Mouse (Mus musculus): ENCODE measurements around the gene Tm9sf1. TPM values are rescaled to one million over a fixed set of nuclear protein-coding genes. Genes with fewer than 3 reads are reported as not detected.

The Tm9sf1 gene
- 46.8 and 49.6 TPM in 2 replicates for polyA plus RNA-seq (2015; fragmentation: Nextera tagmentation; extraction: Ambion mirVana)

- peak within 1 kb of the TSS; percentile 98 for H3K9ac ChIP-seq (ENCODE audit: low read depth, low read length)
- H3K4me3 ChIP-seq (ENCODE audit: low read depth, low read length) = peak within 1 kb of the TSS; percentile 99
- H3K36me3 ChIP-seq (ENCODE audit: control insufficient read depth, insufficient read depth) = peaks cover 27% of the 10 kb centered on the region
- WGBS (ENCODE audit: insufficient replicate concordance) = under 1% methylated on average over 87 of the region's 89 CpGs
- H3K27me3 ChIP-seq (ENCODE audit: control insufficient read depth, insufficient read depth, low read depth, low read length) = no peaks in the 10 kb centered on the region
- H3K9me3 ChIP-seq (replicated peaks; ENCODE audit: control insufficient read depth, low read length) = no peaks in the 10 kb centered on the region
- peak; percentile 87 for ATAC-seq (ENCODE audit: low read depth)
- H3K4me1 ChIP-seq (ENCODE audit: control insufficient read depth, low read depth, low read length) = peaks cover 28% of the 10 kb centered on the region
- peak within 1 kb of the TSS; percentile 85 for H3K4me2 ChIP-seq (ENCODE audit: low read depth, low read length)
- peak within 1 kb of the TSS; percentile 93 for H3K27ac ChIP-seq (ENCODE audit: low read length)
These were observed at the start of gene Tm9sf1 for GRCm38 (mm10) chr14:55643060-55643907. Gene Tm9sf1 (minus strand): TSS chr14:55643806.

- Histone ChIP-seq H3K4me2 (ENCODE audit: low read depth, low read length) (no peak overlapping the region), H3K27ac (ENCODE audit: low read length) (no peak overlapping the region), H3K9ac (ENCODE audit: low read depth, low read length) (no peak overlapping the region), H3K9me3 (replicated peaks; ENCODE audit: control insufficient read depth, low read length) (no peaks in the 10 kb centered on the region), H3K4me1 (ENCODE audit: control insufficient read depth, low read depth, low read length) (no peaks in the 10 kb centered on the region), H3K27me3 (ENCODE audit: control insufficient read depth, insufficient read depth, low read depth, low read length) (no peaks in the 10 kb centered on the region), H3K36me3 (ENCODE audit: control insufficient read depth, insufficient read depth) (no peaks in the 10 kb centered on the region), H3K4me3 (ENCODE audit: low read depth, low read length) (no peak overlapping the region)
- 68% methylated on average over 10 of the region's 10 CpGs for WGBS (ENCODE audit: insufficient replicate concordance)
- ATAC-seq (ENCODE audit: low read depth) = no peak
These were observed 45.8 kb upstream of the Tm9sf1 start for GRCm38 (mm10) chr14:55689433-55689832.

- peak overlapping the region; percentile 82 for H3K9ac ChIP-seq (ENCODE audit: low read depth, low read length)
- 11% methylated on average over 3 of the region's 3 CpGs for WGBS (ENCODE audit: insufficient replicate concordance)
These were observed 38.5 kb upstream of the Tm9sf1 start for GRCm38 (mm10) chr14:55682118-55682493.

GRCm38 (mm10) chr14:55681160-55682117 is 37.8 kb upstream of the Tm9sf1 start, which contains the start of gene Tinf2:
Gene Tinf2 (minus strand): TSS chr14:55681820.
- H3K36me3 ChIP-seq (ENCODE audit: control insufficient read depth, insufficient read depth) = peaks cover 37% of the 10 kb centered on the region
- under 1% methylated on average over 66 of the region's 66 CpGs for WGBS (ENCODE audit: insufficient replicate concordance)
- ATAC-seq (ENCODE audit: low read depth) = peak; percentile 96
- peak within 1 kb of the TSS; percentile 95 for H3K27ac ChIP-seq (ENCODE audit: low read length)
- H3K4me1 ChIP-seq (ENCODE audit: control insufficient read depth, low read depth, low read length) = peaks cover 13% of the 10 kb centered on the region
- H3K9me3 ChIP-seq (replicated peaks; ENCODE audit: control insufficient read depth, low read length) = no peaks in the 10 kb centered on the region
- H3K4me2 ChIP-seq (ENCODE audit: low read depth, low read length) = peak within 1 kb of the TSS; percentile 83
- no peaks in the 10 kb centered on the region for H3K27me3 ChIP-seq (ENCODE audit: control insufficient read depth, insufficient read depth, low read depth, low read length)
- H3K4me3 ChIP-seq (ENCODE audit: low read depth, low read length) = peak within 1 kb of the TSS; percentile 74
- peak within 1 kb of the TSS; percentile 82 for H3K9ac ChIP-seq (ENCODE audit: low read depth, low read length)

More at GRCm38 (mm10) chr14:55682118-55682493, 38.5 kb upstream of the Tm9sf1 start:
- peak overlapping the region; percentile 95 for H3K27ac ChIP-seq (ENCODE audit: low read length)
- no peaks in the 10 kb centered on the region for H3K27me3 ChIP-seq (ENCODE audit: control insufficient read depth, insufficient read depth, low read depth, low read length)
- H3K4me2 ChIP-seq (ENCODE audit: low read depth, low read length) = peak overlapping the region; percentile 83
- H3K36me3 ChIP-seq (ENCODE audit: control insufficient read depth, insufficient read depth) = peaks cover 30% of the 10 kb centered on the region
- H3K9me3 ChIP-seq (replicated peaks; ENCODE audit: control insufficient read depth, low read length) = no peaks in the 10 kb centered on the region
- H3K4me3 ChIP-seq (ENCODE audit: low read depth, low read length) = peak overlapping the region; percentile 74
- peaks cover 13% of the 10 kb centered on the region for H3K4me1 ChIP-seq (ENCODE audit: control insufficient read depth, low read depth, low read length)
- no peak for ATAC-seq (ENCODE audit: low read depth)

GRCm38 (mm10) chr14:55677615-55678014 is 34.0 kb upstream of the Tm9sf1 start:
- no peak overlapping the region for H3K27ac ChIP-seq (ENCODE audit: low read length)
- ATAC-seq (ENCODE audit: low read depth) = no peak
- peaks cover 18% of the 10 kb centered on the region for H3K4me1 ChIP-seq (ENCODE audit: control insufficient read depth, low read depth, low read length)
- 73% methylated on average over 4 of the region's 4 CpGs for WGBS (ENCODE audit: insufficient replicate concordance)
- H3K4me3 ChIP-seq (ENCODE audit: low read depth, low read length) = no peak overlapping the region
- no peak overlapping the region for H3K9ac ChIP-seq (ENCODE audit: low read depth, low read length)
- no peak overlapping the region for H3K4me2 ChIP-seq (ENCODE audit: low read depth, low read length)
- no peaks in the 10 kb centered on the region for H3K9me3 ChIP-seq (replicated peaks; ENCODE audit: control insufficient read depth, low read length)
- H3K27me3 ChIP-seq (ENCODE audit: control insufficient read depth, insufficient read depth, low read depth, low read length) = no peaks in the 10 kb centered on the region
- H3K36me3 ChIP-seq (ENCODE audit: control insufficient read depth, insufficient read depth) = peaks cover 48% of the 10 kb centered on the region

DNA sequence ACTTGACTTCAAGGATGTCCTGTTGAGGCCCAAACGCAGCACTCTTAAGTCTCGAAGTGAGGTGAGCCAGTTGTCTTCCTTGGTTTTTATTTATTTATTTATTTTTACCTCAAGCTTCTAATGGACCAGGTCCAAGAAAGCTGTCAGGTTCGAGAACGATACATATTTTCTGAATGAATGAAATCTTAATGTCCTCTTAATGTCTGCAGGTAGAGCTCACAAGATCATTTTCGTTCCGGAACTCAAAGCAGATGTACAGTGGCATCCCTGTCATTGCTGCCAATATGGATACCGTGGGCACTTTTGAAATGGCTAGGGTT is 29.1 kb upstream of the Tm9sf1 start:
- H3K27me3 ChIP-seq (ENCODE audit: control insufficient read depth, insufficient read depth, low read depth, low read length) = no peaks in the 10 kb centered on the region
- H3K27ac ChIP-seq (ENCODE audit: low read length) = peak overlapping the region; percentile 92
- H3K4me1 ChIP-seq (ENCODE audit: control insufficient read depth, low read depth, low read length) = peaks cover 20% of the 10 kb centered on the region
- no peaks in the 10 kb centered on the region for H3K9me3 ChIP-seq (replicated peaks; ENCODE audit: control insufficient read depth, low read length)
- WGBS (ENCODE audit: insufficient replicate concordance) = 56% methylated on average over 7 of the region's 7 CpGs
- ATAC-seq (ENCODE audit: low read depth) = no peak
- H3K9ac ChIP-seq (ENCODE audit: low read depth, low read length) = peak overlapping the region; percentile 55
- H3K4me2 ChIP-seq (ENCODE audit: low read depth, low read length) = peak overlapping the region; percentile 86
- H3K4me3 ChIP-seq (ENCODE audit: low read depth, low read length) = peak overlapping the region; percentile 96
- peaks cover 24% of the 10 kb centered on the region for H3K36me3 ChIP-seq (ENCODE audit: control insufficient read depth, insufficient read depth)

DNA sequence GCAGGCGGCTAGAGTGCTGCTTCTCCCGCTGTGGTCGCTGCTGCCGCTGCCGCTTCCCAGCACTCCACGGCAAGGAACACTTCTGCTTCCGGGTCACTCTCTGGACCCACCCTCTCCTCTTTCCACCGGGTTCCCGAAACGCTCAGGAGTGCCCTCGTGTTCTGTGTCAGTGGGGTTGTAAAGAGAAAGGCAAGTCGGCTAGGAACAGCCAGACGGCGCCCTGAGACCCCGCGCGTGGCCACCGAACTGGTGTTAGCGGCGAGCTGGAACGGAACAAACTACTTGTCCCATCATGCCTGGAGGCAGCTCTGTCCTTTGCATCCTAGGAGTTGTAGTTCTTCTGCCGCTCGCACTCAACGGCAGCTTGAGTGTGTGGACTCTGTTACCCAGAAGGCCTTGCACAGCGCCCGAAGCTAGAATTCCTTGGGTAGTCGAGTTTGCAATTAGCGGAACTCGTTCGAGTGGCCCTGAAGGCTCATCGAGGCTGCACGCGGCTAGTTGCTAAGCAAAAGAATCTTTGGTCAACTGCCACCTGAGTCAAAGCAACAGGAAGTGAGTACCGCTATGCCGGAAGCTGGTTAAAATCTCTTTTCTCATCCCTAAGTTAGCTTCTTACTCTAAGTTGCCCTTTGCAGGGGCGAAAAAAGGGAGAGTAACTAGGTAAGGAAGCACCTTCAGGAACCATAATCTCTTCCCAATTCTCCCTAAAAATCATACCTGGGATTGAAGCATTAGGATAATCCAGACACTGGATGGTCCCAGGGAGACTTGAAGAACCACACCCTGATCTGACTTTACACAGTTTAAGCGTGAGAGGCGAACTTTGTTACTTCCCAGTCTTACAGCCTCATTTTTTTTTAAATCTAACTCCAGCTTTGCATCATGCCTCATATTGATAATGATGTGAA is 28.5 kb upstream of the Tm9sf1 start, which contains the start of the genes Gmpr2 and Nedd8:
Gene Gmpr2 (plus strand): TSS at position 109 of the 908 bp plus-strand sequence.
Gene Nedd8 (minus strand): TSS at position 292 of the 908 bp plus-strand sequence.
- Histone ChIP-seq H3K4me3 (ENCODE audit: low read depth, low read length) (peak within 1 kb of the TSS; percentile 96), H3K36me3 (ENCODE audit: control insufficient read depth, insufficient read depth) (peaks cover 18% of the 10 kb centered on the region), H3K4me1 (ENCODE audit: control insufficient read depth, low read depth, low read length) (peaks cover 20% of the 10 kb centered on the region), H3K9ac (ENCODE audit: low read depth, low read length) (peak within 1 kb of the TSS; percentile 85), H3K9me3 (replicated peaks; ENCODE audit: control insufficient read depth, low read length) (no peaks in the 10 kb centered on the region), H3K27me3 (ENCODE audit: control insufficient read depth, insufficient read depth, low read depth, low read length) (no peaks in the 10 kb centered on the region), H3K27ac (ENCODE audit: low read length) (peak within 1 kb of the TSS; percentile 92), H3K4me2 (ENCODE audit: low read depth, low read length) (peak within 1 kb of the TSS; percentile 88)
- WGBS (ENCODE audit: insufficient replicate concordance) = under 1% methylated on average over 38 of the region's 38 CpGs
- peak; percentile 99 for ATAC-seq (ENCODE audit: low read depth)

GRCm38 (mm10) chr14:55671486-55671832 is 27.9 kb upstream of the Tm9sf1 start:
- H3K4me2 ChIP-seq (ENCODE audit: low read depth, low read length) = peak overlapping the region; percentile 88
- peak; percentile 12; the same call in 1 of the 2 replicates for ATAC-seq (ENCODE audit: low read depth)
- no peaks in the 10 kb centered on the region for H3K27me3 ChIP-seq (ENCODE audit: control insufficient read depth, insufficient read depth, low read depth, low read length)
- H3K4me1 ChIP-seq (ENCODE audit: control insufficient read depth, low read depth, low read length) = peaks cover 20% of the 10 kb centered on the region
- no peaks in the 10 kb centered on the region for H3K9me3 ChIP-seq (replicated peaks; ENCODE audit: control insufficient read depth, low read length)
- peak overlapping the region; percentile 92 for H3K27ac ChIP-seq (ENCODE audit: low read length)
- peaks cover 14% of the 10 kb centered on the region for H3K36me3 ChIP-seq (ENCODE audit: control insufficient read depth, insufficient read depth)
- peak overlapping the region; percentile 85 for H3K9ac ChIP-seq (ENCODE audit: low read depth, low read length)
- WGBS (ENCODE audit: insufficient replicate concordance) = 0% methylated on average over 12 of the region's 12 CpGs
- H3K4me3 ChIP-seq (ENCODE audit: low read depth, low read length) = peak overlapping the region; percentile 96

All from liver, embryonic 16.5 days (tissue).